Mouse (Mus musculus): ENCODE results near the gene Arid5b. TPM values are rescaled to one million over a fixed set of nuclear protein-coding genes. Genes with fewer than 3 reads are reported as not detected.

Arid5b gene
- polyA plus RNA-seq, 1 experiment from 2014 or later = 19.0 TPM

DNA sequence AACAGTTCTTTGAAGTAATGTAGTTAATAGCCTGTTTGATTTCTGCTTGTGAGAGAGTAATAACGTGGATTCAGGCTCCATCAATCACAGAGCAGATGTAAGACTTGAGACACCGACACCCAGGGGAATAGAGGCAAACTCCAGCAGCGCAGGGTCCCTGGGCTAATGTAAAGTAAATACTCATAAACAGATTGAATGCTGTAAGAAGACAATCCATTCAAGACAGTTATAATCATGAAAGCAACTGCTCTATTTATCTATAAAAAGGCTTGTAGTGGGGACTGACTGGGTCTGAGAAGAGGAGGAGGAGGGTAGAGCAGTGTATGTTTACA is 3.2 kb upstream of the Arid5b start:
- WGBS = 20% methylated on average over 3 of the region's 3 CpGs

DNA sequence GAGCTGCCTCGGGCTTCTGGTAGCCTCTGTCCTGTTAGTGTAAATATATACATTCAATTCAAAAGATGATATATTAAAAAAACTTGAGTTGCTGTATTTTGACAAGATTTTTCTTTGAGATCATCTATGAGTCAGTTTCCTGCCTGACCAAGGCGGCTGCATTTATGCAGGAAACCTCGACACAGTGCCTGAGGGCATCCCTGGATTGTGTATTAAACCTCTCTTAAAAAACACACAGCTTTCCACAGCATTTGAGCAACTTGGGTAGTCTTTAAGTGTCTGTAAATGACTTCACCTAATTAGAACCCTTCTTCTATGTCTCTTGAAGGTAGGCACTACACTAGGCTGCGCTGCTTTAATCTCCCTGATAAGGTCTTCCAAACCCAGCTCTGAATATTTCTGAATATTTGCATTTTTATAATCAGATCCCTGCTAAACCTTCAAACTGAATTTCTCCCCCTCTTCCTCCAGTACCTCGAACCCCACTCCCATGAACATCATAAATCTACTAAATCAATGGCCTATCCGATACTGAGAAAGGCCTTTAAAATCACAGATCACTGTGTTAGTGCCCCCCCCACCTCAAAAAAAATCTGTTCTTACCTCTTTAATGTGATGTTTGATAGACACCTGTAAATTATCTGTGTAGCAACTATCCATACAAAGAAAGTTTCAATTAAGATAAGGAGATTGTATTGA is 2.7 kb upstream of the Arid5b start:
- no peak for ATAC-seq (replicated peaks)
- H3K4me1 ChIP-seq = peaks cover 34% of the 10 kb centered on the region
- no peak overlapping the region for H3K4me3 ChIP-seq
- peak overlapping the region; percentile 90; the same call in 1 of the 2 replicates for H3K27ac ChIP-seq
- no peaks in the 10 kb centered on the region for H3K27me3 ChIP-seq (replicated peaks)
- H3K9ac ChIP-seq = no peak overlapping the region
- no peaks in the 10 kb centered on the region for H3K9me3 ChIP-seq
- no peak overlapping the region; the same call in 1 of the 2 replicates for H3K4me2 ChIP-seq
- no peaks in the 10 kb centered on the region for H3K36me3 ChIP-seq (replicated peaks)
- 31% methylated on average over 6 of the region's 6 CpGs for WGBS

More for the DNA sequence above, 3.2 kb upstream of the Arid5b start:
- ATAC-seq (replicated peaks) = no peak
- no peaks in the 10 kb centered on the region for H3K9me3 ChIP-seq
- no peaks in the 10 kb centered on the region for H3K27me3 ChIP-seq (replicated peaks)
- no peak overlapping the region for H3K9ac ChIP-seq
- no peak overlapping the region; the same call in 1 of the 2 replicates for H3K4me2 ChIP-seq
- no peaks in the 10 kb centered on the region for H3K36me3 ChIP-seq (replicated peaks)
- 0 out of 2 replicates have a peak overlapping the region, but pooled peaks have one; percentile 54 for H3K27ac ChIP-seq
- H3K4me3 ChIP-seq = no peak overlapping the region
- H3K4me1 ChIP-seq = peaks cover 31% of the 10 kb centered on the region

DNA sequence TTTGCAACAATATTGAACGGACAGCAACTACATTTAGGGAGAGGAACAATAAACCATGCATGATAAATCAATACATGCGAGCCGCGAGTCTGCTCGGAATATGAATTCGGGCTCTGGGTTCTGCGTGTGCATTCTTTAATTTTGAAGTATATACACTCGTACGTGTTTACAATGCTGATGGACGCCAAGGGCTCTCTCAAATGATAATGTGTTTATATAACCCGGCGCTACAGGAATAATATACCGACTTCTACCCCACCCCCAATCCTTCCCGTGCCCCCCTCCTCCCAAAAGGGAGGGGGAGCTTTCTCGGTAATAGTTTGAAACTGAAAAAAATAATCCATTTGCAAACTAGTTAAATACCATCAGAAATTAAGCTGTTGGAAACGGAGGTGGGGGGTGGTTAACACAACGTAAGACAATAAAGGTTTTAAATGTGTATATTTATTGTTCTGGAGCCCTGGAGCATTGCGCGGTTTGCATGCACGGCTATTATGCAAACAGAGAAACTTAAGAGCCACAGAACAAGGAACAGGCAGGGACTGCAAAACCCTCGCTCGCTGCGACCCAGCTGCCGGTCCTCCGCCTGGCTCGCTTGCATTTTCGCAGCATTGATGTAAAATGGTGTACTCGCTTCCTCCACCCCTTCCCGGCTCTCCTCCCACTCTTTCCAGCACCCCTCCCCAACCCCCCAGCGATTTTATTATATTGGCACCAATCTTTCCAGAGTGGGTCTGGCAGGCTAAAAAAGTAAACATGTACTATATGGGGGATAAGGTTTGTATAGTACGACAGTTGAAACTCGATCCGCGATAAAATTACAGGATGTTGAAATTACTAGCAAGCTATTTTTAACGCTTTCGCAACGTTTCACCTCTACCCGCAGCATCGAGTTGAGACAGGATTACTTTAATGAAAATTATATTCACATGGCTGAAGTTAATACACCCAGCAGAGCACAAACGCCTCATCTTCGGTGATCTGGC is 1.3 kb upstream of the Arid5b start:
- H3K27me3 ChIP-seq (replicated peaks) = no peaks in the 10 kb centered on the region
- H3K4me3 ChIP-seq = peak overlapping the region; percentile 71
- H3K27ac ChIP-seq = peak overlapping the region; percentile 90
- ATAC-seq (replicated peaks) = peak; percentile 14; the same call in 1 of the 2 replicates
- H3K4me1 ChIP-seq = peaks cover 46% of the 10 kb centered on the region
- H3K36me3 ChIP-seq (replicated peaks) = no peaks in the 10 kb centered on the region
- peak overlapping the region; percentile 47 for H3K9ac ChIP-seq
- no peaks in the 10 kb centered on the region for H3K9me3 ChIP-seq
- under 1% methylated on average over 41 of the region's 41 CpGs for WGBS
- H3K4me2 ChIP-seq = peak overlapping the region; percentile 79

DNA sequence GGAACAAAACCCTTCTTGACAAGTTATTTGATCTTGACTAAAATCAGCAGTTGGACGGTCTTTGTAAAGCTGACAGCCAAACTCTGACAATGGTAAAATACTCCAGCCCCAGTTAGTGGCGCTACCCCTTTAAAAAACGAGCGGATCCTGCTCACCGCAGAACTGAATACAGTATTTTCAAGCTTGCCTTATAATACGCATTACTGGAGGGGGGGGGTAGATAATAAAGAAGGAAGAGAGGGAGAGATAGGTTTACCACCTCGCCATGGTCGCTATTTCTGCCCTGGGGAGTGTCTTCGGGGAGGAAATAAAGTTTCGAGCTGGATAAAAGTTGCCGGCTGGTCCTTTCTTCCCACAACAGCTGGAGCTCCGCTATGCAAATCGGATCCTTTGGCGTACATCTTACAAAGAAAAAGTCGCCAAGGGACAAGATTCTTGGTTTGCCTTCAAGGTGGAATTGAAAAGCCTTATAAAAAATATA is 829 bp downstream of the Arid5b start:
- H3K27ac ChIP-seq = peak overlapping the region; percentile 90
- under 1% methylated on average over 15 of the region's 15 CpGs for WGBS
- H3K9me3 ChIP-seq = no peaks in the 10 kb centered on the region
- H3K4me2 ChIP-seq = peak overlapping the region; percentile 79
- H3K36me3 ChIP-seq (replicated peaks) = no peaks in the 10 kb centered on the region
- peak overlapping the region; percentile 64 for H3K9ac ChIP-seq
- ATAC-seq (replicated peaks) = 0 out of 2 replicates have a peak, but pooled peaks have one; percentile 9
- peak overlapping the region; percentile 71 for H3K4me3 ChIP-seq
- peaks cover 42% of the 10 kb centered on the region for H3K4me1 ChIP-seq
- H3K27me3 ChIP-seq (replicated peaks) = no peaks in the 10 kb centered on the region

DNA sequence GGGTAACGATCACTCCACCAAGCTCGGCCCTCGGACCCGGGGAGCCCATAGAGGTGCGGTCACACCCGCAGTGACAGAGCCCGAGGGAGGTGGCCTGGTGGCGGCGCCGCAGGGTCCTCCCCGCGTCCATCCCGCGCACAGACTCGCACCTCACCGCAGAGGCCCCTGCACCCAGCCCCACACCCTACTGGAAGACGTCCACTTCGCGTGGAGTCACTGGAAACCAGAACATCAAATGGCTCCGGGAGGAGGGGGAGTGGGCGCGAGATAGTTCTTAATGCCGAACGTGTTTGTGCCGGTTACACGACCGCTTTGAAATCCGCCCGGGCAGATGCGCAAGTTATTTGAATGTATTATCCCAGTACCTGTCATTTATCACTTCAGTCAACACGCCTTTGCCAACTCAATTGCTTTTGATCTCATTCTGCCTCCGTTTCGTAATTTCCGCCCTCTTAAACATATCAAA is 1.5 kb downstream of the Arid5b start:
- Histone ChIP-seq H3K36me3 (replicated peaks) (no peaks in the 10 kb centered on the region), H3K4me3 (peak overlapping the region; percentile 71), H3K9me3 (no peaks in the 10 kb centered on the region), H3K27ac (peak overlapping the region; percentile 90), H3K27me3 (replicated peaks) (no peaks in the 10 kb centered on the region), H3K9ac (peak overlapping the region; percentile 64), H3K4me1 (peaks cover 35% of the 10 kb centered on the region), H3K4me2 (peak overlapping the region; percentile 79)
- under 1% methylated on average over 31 of the region's 34 CpGs for WGBS
- ATAC-seq (replicated peaks) = peak; percentile 68

DNA sequence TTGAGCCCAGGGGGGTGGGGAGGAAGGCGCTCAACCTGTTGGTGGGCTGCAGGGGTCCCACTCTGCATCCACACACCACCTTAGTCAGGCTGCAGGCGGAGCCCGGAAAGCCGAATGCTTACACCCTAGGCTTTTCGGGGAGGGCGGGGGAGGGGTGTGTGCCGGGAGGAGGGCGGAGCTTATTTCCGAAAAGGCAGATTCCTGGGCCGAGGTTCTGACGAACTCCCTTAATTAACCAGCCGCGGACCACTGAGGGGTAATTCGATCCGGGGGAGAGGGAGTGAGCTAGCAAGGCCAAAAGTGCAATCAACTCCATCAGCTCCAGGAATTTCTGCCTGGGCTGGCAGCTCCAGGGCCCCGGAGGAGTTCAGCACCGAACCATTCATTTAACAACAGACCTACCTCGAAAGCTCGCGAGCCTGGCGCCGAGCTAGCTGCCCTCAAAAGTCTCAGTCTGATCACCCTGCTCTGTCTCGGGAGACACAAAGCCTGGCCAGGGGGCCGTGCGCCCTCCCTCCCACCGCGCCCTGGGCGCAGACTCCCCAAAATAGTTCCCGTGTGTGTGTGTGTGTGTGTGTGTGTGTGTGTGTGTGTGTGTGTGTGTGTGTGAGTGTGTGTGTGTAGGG is 2.1 kb downstream of the Arid5b start:
- Histone ChIP-seq H3K27ac (peak overlapping the region; percentile 90), H3K4me2 (peak overlapping the region; percentile 79), H3K4me3 (peak overlapping the region; percentile 71), H3K9ac (peak overlapping the region; percentile 64), H3K36me3 (replicated peaks) (no peaks in the 10 kb centered on the region), H3K9me3 (no peaks in the 10 kb centered on the region), H3K4me1 (peaks cover 30% of the 10 kb centered on the region), H3K27me3 (replicated peaks) (no peaks in the 10 kb centered on the region)
- ATAC-seq (replicated peaks) = peak; percentile 65
- 0% methylated on average over 27 of the region's 29 CpGs for WGBS

DNA sequence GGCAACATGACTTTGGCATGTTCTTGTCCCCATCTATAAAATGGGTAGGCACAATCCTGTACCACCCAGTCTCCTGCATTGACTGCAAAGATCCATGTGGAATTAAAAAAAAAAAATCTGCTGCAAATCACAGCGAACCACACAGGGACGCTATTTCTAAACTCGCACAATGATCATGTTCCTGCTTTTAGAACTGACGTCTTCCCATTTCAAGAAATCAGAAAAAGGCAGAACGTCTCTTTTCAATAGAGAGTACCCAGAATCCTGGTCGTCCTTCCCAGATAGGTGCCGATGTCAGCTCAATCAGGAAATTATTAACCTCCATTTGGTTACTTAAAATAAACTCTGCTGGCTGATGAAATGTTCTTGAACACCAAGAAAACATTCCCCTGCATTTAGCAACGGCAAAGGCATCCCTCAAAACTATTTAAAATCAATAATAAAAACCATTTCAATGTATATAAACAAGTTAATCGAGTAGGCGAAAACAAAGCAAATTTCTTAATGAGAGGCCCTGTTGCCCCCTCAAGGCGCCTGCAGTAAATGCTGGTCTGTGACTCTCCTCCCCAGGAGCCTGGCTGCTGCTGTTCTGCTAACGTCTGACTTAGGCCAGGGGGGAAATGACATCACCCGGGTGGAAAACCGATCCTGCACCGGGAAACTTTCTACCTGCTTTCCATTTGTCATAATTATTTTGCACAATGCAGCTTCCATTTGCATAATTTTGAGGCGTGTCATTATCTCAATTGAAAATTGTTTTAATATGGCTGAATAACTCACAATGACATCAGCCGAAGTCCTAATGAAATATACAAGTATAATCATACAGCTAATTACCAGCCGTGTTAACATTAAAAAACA is 3.4 kb downstream of the Arid5b start:
- H3K4me1 ChIP-seq = peaks cover 18% of the 10 kb centered on the region
- no peaks in the 10 kb centered on the region for H3K36me3 ChIP-seq (replicated peaks)
- H3K9me3 ChIP-seq = no peaks in the 10 kb centered on the region
- ATAC-seq (replicated peaks) = no peak
- 24% methylated on average over 18 of the region's 18 CpGs for WGBS
- peak overlapping the region; percentile 64 for H3K9ac ChIP-seq
- H3K4me3 ChIP-seq = peak overlapping the region; percentile 71
- no peaks in the 10 kb centered on the region for H3K27me3 ChIP-seq (replicated peaks)
- H3K27ac ChIP-seq = peak overlapping the region; percentile 47; the same call in 1 of the 2 replicates
- peak overlapping the region; percentile 79 for H3K4me2 ChIP-seq

DNA sequence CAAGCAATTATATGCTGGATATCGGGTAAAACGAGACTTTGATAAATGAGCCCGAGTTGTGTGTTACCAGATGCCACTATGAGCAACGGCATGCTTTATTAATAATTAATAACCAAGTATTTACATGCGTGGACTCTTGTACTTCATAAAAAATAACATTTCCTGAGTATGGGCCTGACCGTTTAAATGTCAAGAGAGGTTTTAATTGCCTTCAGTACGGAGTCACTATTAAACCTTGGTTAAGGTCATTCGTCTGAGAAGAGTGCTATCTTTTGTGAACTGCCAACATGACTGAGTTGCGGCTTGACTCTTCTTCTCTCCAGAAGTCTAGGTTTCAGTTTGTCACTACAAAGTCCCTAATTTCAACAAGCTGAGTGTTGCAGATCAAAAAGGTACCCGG is 8.8 kb downstream of the Arid5b start:
- Histone ChIP-seq H3K27ac (no peak overlapping the region), H3K9me3 (no peaks in the 10 kb centered on the region), H3K4me2 (no peak overlapping the region), H3K27me3 (replicated peaks) (no peaks in the 10 kb centered on the region), H3K4me1 (peaks cover 6% of the 10 kb centered on the region), H3K36me3 (replicated peaks) (no peaks in the 10 kb centered on the region), H3K4me3 (no peak overlapping the region), H3K9ac (no peak overlapping the region)
- 89% methylated on average over 10 of the region's 10 CpGs for WGBS
- ATAC-seq (replicated peaks) = no peak

DNA sequence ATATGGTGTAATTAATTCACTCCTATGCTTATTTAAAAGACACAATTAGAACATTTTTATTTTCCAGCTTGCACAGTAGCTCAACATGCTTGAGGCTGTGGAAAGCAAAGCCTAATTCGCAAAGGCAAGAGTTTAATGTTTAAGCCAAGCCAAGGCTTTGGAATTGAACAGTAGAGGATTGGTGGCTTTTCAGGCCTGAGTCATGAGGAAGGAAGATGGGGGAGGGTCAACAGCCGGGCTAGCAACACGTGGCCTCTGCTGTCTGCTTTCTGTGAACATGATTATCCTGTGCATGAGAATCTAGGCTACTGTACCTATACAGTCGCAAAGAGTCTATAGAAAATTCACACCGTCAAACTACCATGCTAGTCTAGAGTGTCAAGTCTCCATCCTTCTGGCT is 9.9 kb downstream of the Arid5b start:
- Histone ChIP-seq H3K4me1 (0 out of 2 replicates have a peak, but pooled peaks cover 4% of the 10 kb centered on the region), H3K27me3 (replicated peaks) (no peaks in the 10 kb centered on the region), H3K9me3 (no peaks in the 10 kb centered on the region), H3K4me2 (no peak overlapping the region), H3K9ac (no peak overlapping the region), H3K36me3 (replicated peaks) (no peaks in the 10 kb centered on the region), H3K27ac (peak overlapping the region; percentile 21; the same call in 1 of the 2 replicates), H3K4me3 (no peak overlapping the region)
- no peak for ATAC-seq (replicated peaks)
- WGBS = 78% methylated on average over 5 of the region's 5 CpGs

DNA sequence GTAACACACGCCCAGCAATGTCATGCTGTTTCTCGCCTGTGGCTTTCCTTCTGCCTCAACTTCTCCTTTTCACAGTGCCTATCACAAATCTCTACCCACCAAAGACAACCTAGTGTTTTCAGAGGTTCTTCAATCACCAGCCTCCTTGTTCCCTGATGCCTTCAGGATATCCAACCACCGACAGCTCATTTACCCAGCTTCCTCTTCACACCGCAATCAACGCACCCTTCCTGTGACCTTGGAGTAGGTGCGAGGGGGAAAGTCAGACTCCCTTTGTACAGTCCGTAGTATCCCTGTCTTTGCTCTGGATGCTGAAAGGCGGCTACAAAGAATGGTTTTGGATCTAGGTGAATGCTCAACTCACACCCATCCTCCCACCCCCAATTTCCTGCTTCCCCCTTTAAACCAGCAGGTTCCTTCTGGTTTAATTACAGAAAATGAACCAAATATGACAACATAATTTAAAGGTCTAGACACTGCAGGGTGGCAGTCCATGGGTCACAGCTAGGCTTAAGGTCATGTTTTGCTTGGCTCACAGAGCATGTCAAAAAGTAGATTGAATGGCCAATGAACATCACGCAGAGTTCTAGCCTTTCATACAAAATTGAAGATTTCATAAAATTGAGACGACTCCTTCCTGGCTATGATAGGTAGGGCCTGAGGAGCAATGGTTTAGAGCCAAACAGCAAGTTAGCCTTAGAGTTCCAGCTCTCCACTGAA is 14.4 kb downstream of the Arid5b start:
- 95% methylated on average over 10 of the region's 10 CpGs for WGBS
- ATAC-seq (replicated peaks) = no peak
- H3K4me1 ChIP-seq = 0 out of 2 replicates have a peak, but pooled peaks cover 4% of the 10 kb centered on the region
- H3K9me3 ChIP-seq = no peaks in the 10 kb centered on the region
- H3K4me3 ChIP-seq = no peak overlapping the region
- H3K9ac ChIP-seq = no peak overlapping the region
- no peaks in the 10 kb centered on the region for H3K36me3 ChIP-seq (replicated peaks)
- no peak overlapping the region for H3K27ac ChIP-seq
- H3K4me2 ChIP-seq = no peak overlapping the region
- H3K27me3 ChIP-seq (replicated peaks) = no peaks in the 10 kb centered on the region

All from midbrain, embryonic 15.5 days (tissue).